Mouse (Mus musculus): ENCODE results near the gene Rpl3.

The Rpl3 gene

GRCm38 (mm10) chr15:80115256-80115655, 23.6 kb upstream of the Rpl3 start:
- DNase-seq (ENCODE audit: low read depth) = peak; percentile 36

- DNase-seq (ENCODE audit: low read depth) = no peak
Measured at GRCm38 (mm10) chr15:80114414-80114813, 22.7 kb upstream of the Rpl3 start.

GRCm38 (mm10) chr15:80112499-80112898, 20.8 kb upstream of the Rpl3 start:
- DNase-seq (ENCODE audit: low read depth) = no peak

GRCm38 (mm10) chr15:80111436-80111835, 19.8 kb upstream of the Rpl3 start:
- no peak for DNase-seq (ENCODE audit: low read depth)

- DNase-seq (ENCODE audit: low read depth) = no peak
Measured at GRCm38 (mm10) chr15:80107575-80107974, 15.9 kb upstream of the Rpl3 start.

GRCm38 (mm10) chr15:80107143-80107542, 15.5 kb upstream of the Rpl3 start:
- DNase-seq (ENCODE audit: low read depth) = no peak

- DNase-seq (ENCODE audit: low read depth) = no peak
Measured at GRCm38 (mm10) chr15:80105490-80106410, 14.1 kb upstream of the Rpl3 start.

- no peak for DNase-seq (ENCODE audit: low read depth)
Measured at GRCm38 (mm10) chr15:80102495-80102894, 10.8 kb upstream of the Rpl3 start.

- no peak for DNase-seq (ENCODE audit: low read depth)
Measured at GRCm38 (mm10) chr15:80101503-80101902, 9.8 kb upstream of the Rpl3 start.

GRCm38 (mm10) chr15:80100871-80101270, 9.2 kb upstream of the Rpl3 start:
- no peak for DNase-seq (ENCODE audit: low read depth)

GRCm38 (mm10) chr15:80100196-80100595, 8.5 kb upstream of the Rpl3 start:
- DNase-seq (ENCODE audit: low read depth) = no peak

- DNase-seq (ENCODE audit: low read depth) = no peak
Measured at GRCm38 (mm10) chr15:80099477-80099876, 7.8 kb upstream of the Rpl3 start.

GRCm38 (mm10) chr15:80098809-80099208, 7.1 kb upstream of the Rpl3 start:
- peak; percentile 83 for DNase-seq (ENCODE audit: low read depth)

- no peak for DNase-seq (ENCODE audit: low read depth)
Measured at GRCm38 (mm10) chr15:80097999-80098461, 6.4 kb upstream of the Rpl3 start.

GRCm38 (mm10) chr15:80096946-80097881, 5.5 kb upstream of the Rpl3 start:
- DNase-seq (ENCODE audit: low read depth) = peak; percentile 73

GRCm38 (mm10) chr15:80096406-80096805, 4.7 kb upstream of the Rpl3 start:
- DNase-seq (ENCODE audit: low read depth) = no peak

- DNase-seq (ENCODE audit: low read depth) = no peak
Measured at GRCm38 (mm10) chr15:80095596-80095995, 3.9 kb upstream of the Rpl3 start.

- DNase-seq (ENCODE audit: low read depth) = no peak
Measured at GRCm38 (mm10) chr15:80094201-80094600, 2.5 kb upstream of the Rpl3 start.

- DNase-seq (ENCODE audit: low read depth) = peak; percentile 86
Measured at GRCm38 (mm10) chr15:80092599-80092998, 931 bp upstream of the Rpl3 start.

- DNase-seq (ENCODE audit: low read depth) = no peak
Measured at GRCm38 (mm10) chr15:80092041-80092441, 373 bp upstream of the Rpl3 start.

- no peak for DNase-seq (ENCODE audit: low read depth)
Measured at GRCm38 (mm10) chr15:80090741-80091120, 937 bp downstream of the Rpl3 start.

GRCm38 (mm10) chr15:80090155-80090554, 1.5 kb downstream of the Rpl3 start:
- no peak for DNase-seq (ENCODE audit: low read depth)

GRCm38 (mm10) chr15:80088637-80089036, 3.0 kb downstream of the Rpl3 start:
- DNase-seq (ENCODE audit: low read depth) = peak; percentile 98

Measured in NIH3T3 (cell line).